Mouse (Mus musculus) forebrain, embryonic 12.5 days (tissue): Measurements from ENCODE around the gene Ppef1. TPM values are rescaled to one million over a fixed set of nuclear protein-coding genes. Genes with fewer than 3 reads are reported as not detected.
A peak's percentile ranks its signal among the peaks of the same experiment; 100 is the strongest.

Experiments
- ATAC-seq: fragments of 200-750 bp; cut with Nextera tagmentation; 2 replicates; pipeline ENCODE4 v1.8.0; 2017; ENCODE audit warnings: moderate TSS enrichment; ENCODE audit not compliant: low FRiP score
- H3K27ac ChIP-seq: fragments of 300-500 bp; sonication (generic); 2 replicates; pipeline ENCODE4 v1.5.1; 2016; ENCODE audit warnings: mild to moderate bottlenecking
- H3K27me3 ChIP-seq: fragments of 300-500 bp; sonication (generic); 2 replicates; pipeline ENCODE4 v1.6.1; 2016; ENCODE audit warnings: mild to moderate bottlenecking
- H3K36me3 ChIP-seq: fragments of 300-500 bp; sonication (generic); replicated peaks from 2 replicates; pipeline ENCODE4 v1.6.1; 2016; ENCODE audit warnings: mild to moderate bottlenecking
- H3K4me1 ChIP-seq: fragments of 300-500 bp; sonication (generic); 2 replicates; pipeline ENCODE4 v1.6.1; 2016
- H3K4me2 ChIP-seq: fragments of 300-500 bp; sonication (generic); 2 replicates; pipeline ENCODE4 v1.6.1; 2016; ENCODE audit warnings: mild to moderate bottlenecking, moderate library complexity
- H3K4me3 ChIP-seq: fragments of 300-500 bp; sonication (generic); replicated peaks from 2 replicates; pipeline ENCODE4 v1.5.1; 2016; ENCODE audit warnings: mild to moderate bottlenecking
- H3K9ac ChIP-seq: fragments of 300-500 bp; sonication (generic); 2 replicates; pipeline ENCODE4 v1.6.1; 2016; ENCODE audit warnings: mild to moderate bottlenecking
- H3K9me3 ChIP-seq: fragments of 300-500 bp; sonication (generic); 2 replicates; pipeline ENCODE4 v1.6.1; 2016
- WGBS: fragments of 180-500 bp; shearing (Covaris S2); methylation state at CpG from one replicate; pipeline ENCODE4 v1.1.7; 2016; 5-methylcytosine and 5-hydroxymethylcytosine counted together
- polyA plus RNA-seq: library from polyadenylated mRNA; unstranded; fragments of >200 nt; fragmentation: Nextera tagmentation; extraction: Ambion mirVana; gene quantifications from 2 replicates; pipeline ENCODE4 v1.2.1, GENCODE M21; 2016

Gene Ppef1
- polyA plus RNA-seq, 1 experiment from 2014 or later, result 0.66 TPM

- Histone ChIP-seq H3K4me2 (no peak overlapping the region), H3K27ac (no peak overlapping the region), H3K9me3 (no peaks in the 10 kb centered on the region), H3K9ac (no peak overlapping the region), H3K4me1 (no peaks in the 10 kb centered on the region), H3K36me3 (no peaks in the 10 kb centered on the region), H3K27me3 (peaks cover 18% of the 10 kb centered on the region), H3K4me3 (no peak overlapping the region)
- no peak for ATAC-seq
- 89% methylated on average over 1 of the region's 1 CpGs for WGBS
Observed at GRCm38 (mm10) chrX:160669992-160670391, 65.6 kb downstream of the Ppef1 start.

DNA sequence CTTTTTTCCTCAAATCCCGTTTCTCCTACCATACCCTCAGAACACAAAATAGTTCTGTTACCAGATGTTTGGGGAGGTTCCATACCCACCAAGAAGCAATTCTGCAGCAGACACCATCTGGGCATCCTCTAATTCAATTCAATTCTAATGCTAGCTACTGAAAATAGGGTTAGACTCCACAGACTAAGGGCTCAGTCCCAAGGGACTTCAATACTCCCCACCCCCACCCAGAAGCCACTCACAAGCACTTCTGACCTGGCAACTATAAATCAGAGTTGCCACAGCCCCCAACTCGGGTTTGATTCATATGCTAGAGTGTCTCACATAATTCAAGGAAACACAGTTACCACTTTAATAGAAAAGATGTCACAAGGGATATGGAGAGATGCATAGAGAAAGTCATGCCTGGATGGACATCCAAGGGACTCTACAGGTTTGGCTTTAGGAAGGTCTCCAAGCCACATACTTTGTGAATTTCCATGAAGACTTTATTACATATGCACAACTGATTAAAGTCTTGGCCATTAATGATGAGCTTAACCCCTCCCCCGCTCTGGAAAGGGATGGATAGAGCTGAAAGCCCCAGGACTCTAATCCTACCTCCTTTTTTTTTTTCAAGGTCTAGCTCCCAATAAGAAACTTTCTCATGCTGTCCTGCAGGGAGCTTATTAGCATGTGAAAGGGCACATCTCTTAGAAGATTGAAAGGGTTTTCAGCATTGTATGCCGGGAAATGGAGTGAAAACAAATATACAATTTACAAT is 124.5 kb downstream of the Ppef1 start:
- no peak overlapping the region for H3K4me2 ChIP-seq
- H3K27ac ChIP-seq, result peak overlapping the region; percentile 36; the same call in 1 of the 2 replicates
- no peaks in the 10 kb centered on the region for H3K9me3 ChIP-seq
- no peaks in the 10 kb centered on the region for H3K4me1 ChIP-seq
- 0 out of 2 replicates have a peak, but pooled peaks cover 5% of the 10 kb centered on the region for H3K27me3 ChIP-seq
- no peak overlapping the region for H3K9ac ChIP-seq
- WGBS, result 22% methylated on average over 4 of the region's 4 CpGs
- no peaks in the 10 kb centered on the region for H3K36me3 ChIP-seq
- peak; percentile 65; the same call in 1 of the 2 replicates for ATAC-seq
- H3K4me3 ChIP-seq, result no peak overlapping the region

DNA sequence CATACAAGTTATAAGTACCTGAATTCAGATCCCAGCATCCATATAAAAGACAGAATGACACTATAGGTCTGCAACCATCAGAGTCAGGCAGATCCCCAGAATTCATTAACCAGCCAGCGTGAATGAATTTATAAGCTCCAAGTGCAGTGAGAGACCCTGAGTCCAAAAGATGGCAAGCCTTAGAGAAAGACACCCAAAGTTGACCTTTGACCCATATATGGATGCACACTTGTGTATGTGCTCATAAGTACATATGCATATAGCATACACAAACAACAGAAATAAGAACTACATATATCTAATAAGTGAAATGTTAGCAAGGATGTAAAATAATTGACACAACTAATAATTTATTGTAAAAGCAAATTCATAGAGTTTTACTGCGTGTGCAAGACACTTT is 125.1 kb downstream of the Ppef1 start:
- H3K4me3 ChIP-seq, result no peak overlapping the region
- ATAC-seq, result no peak
- H3K27me3 ChIP-seq, result 0 out of 2 replicates have a peak, but pooled peaks cover 5% of the 10 kb centered on the region
- no peaks in the 10 kb centered on the region for H3K9me3 ChIP-seq
- H3K4me2 ChIP-seq, result no peak overlapping the region
- 71% methylated on average over 2 of the region's 2 CpGs for WGBS
- no peaks in the 10 kb centered on the region for H3K36me3 ChIP-seq
- H3K9ac ChIP-seq, result no peak overlapping the region
- H3K27ac ChIP-seq, result 0 out of 2 replicates have a peak overlapping the region, but pooled peaks have one; percentile 36
- H3K4me1 ChIP-seq, result no peaks in the 10 kb centered on the region

GRCm38 (mm10) chrX:160609849-160610248 is 125.7 kb downstream of the Ppef1 start:
- 27% methylated on average over 3 of the region's 3 CpGs for WGBS
- ATAC-seq, result no peak
- H3K4me1 ChIP-seq, result no peaks in the 10 kb centered on the region
- no peaks in the 10 kb centered on the region for H3K36me3 ChIP-seq
- H3K27me3 ChIP-seq, result peaks cover 9% of the 10 kb centered on the region; the same call in 1 of the 2 replicates
- H3K27ac ChIP-seq, result no peak overlapping the region
- no peak overlapping the region for H3K4me2 ChIP-seq
- H3K9ac ChIP-seq, result no peak overlapping the region
- no peak overlapping the region for H3K4me3 ChIP-seq
- H3K9me3 ChIP-seq, result no peaks in the 10 kb centered on the region

DNA sequence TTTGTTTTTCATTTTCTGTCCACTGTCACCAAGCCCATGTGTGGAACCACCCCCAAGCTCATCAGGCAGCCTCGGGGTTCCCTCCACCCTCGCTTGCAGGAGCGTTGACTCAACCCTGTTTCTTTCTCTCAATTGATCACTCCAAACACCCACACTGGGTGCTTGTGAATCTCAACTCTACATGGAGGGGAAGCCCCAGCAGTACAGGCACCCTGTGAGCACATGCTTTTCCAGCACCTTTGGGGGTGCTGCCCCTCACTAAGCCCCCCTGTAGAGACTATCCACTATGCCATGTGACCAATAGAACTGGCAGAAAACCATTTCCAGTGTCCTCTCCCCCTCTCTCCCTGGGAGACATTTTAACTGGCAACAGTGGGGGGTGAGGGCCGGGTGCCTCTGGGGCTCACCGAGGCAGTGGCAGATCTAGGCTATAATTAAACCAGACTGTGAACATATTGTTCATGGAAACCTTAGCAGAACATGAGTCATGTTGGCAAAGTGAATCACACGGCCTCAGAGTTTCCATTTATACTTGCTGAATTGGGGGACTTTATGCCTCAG is 131.5 kb downstream of the Ppef1 start:
- no peak overlapping the region for H3K27ac ChIP-seq
- no peaks in the 10 kb centered on the region for H3K9me3 ChIP-seq
- H3K4me3 ChIP-seq, result no peak overlapping the region
- H3K4me1 ChIP-seq, result peaks cover 10% of the 10 kb centered on the region
- 50% methylated on average over 6 of the region's 6 CpGs for WGBS
- H3K27me3 ChIP-seq, result peaks cover 37% of the 10 kb centered on the region
- no peak for ATAC-seq
- H3K4me2 ChIP-seq, result no peak overlapping the region
- no peaks in the 10 kb centered on the region for H3K36me3 ChIP-seq
- H3K9ac ChIP-seq, result no peak overlapping the region

- H3K36me3 ChIP-seq, result no peaks in the 10 kb centered on the region
- peaks cover 16% of the 10 kb centered on the region for H3K4me1 ChIP-seq
- H3K4me2 ChIP-seq, result no peak overlapping the region
- no peaks in the 10 kb centered on the region for H3K9me3 ChIP-seq
- H3K27ac ChIP-seq, result no peak overlapping the region
- no peak for ATAC-seq
- WGBS, result 94% methylated on average over 2 of the region's 2 CpGs
- H3K4me3 ChIP-seq, result no peak overlapping the region
- no peak overlapping the region for H3K9ac ChIP-seq
- H3K27me3 ChIP-seq, result peaks cover 43% of the 10 kb centered on the region
Observed at GRCm38 (mm10) chrX:160603316-160603715, 132.2 kb downstream of the Ppef1 start.

GRCm38 (mm10) chrX:160602770-160603169 is 132.8 kb downstream of the Ppef1 start:
- Histone ChIP-seq H3K4me1 (peaks cover 20% of the 10 kb centered on the region), H3K4me3 (no peak overlapping the region), H3K4me2 (no peak overlapping the region), H3K27ac (no peak overlapping the region), H3K9ac (no peak overlapping the region), H3K36me3 (no peaks in the 10 kb centered on the region), H3K27me3 (peaks cover 46% of the 10 kb centered on the region), H3K9me3 (no peaks in the 10 kb centered on the region)
- no peak for ATAC-seq
- WGBS, result 93% methylated on average over 1 of the region's 1 CpGs

DNA sequence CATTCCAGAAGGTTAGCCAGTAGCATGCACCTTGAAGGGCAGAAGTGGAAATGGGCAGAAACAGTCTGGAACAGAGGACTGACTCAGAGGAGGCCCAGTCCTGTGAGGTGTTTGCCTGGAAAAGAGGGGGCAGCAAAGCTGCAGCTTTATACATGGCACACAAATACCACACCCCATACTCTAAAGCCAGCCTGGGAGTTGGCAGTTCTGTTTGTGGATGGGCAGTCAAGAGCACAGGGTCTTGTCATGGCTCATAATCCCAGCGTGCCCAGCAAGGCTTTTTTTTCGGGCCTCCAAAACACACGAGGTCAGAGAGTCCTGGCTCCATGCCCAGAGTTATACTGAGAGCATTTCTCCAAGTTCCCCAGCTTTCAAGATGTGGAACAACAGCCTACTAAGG is 134.5 kb downstream of the Ppef1 start:
- Histone ChIP-seq H3K9me3 (no peaks in the 10 kb centered on the region), H3K27me3 (peaks cover 53% of the 10 kb centered on the region), H3K4me2 (no peak overlapping the region), H3K36me3 (no peaks in the 10 kb centered on the region), H3K4me3 (no peak overlapping the region), H3K27ac (no peak overlapping the region), H3K4me1 (peaks cover 23% of the 10 kb centered on the region), H3K9ac (no peak overlapping the region)
- ATAC-seq, result no peak
- 62% methylated on average over 3 of the region's 3 CpGs for WGBS

GRCm38 (mm10) chrX:160598562-160599458 is 136.8 kb downstream of the Ppef1 start:
- WGBS, result 39% methylated on average over 3 of the region's 3 CpGs
- peak; percentile 95 for ATAC-seq
- peaks cover 41% of the 10 kb centered on the region for H3K27me3 ChIP-seq

GRCm38 (mm10) chrX:160598055-160598454 is 137.5 kb downstream of the Ppef1 start:
- H3K27ac ChIP-seq, result peak overlapping the region; percentile 87
- H3K27me3 ChIP-seq, result peaks cover 38% of the 10 kb centered on the region
- no peak overlapping the region for H3K4me2 ChIP-seq
- H3K36me3 ChIP-seq, result no peaks in the 10 kb centered on the region
- WGBS, result 85% methylated on average over 2 of the region's 2 CpGs
- no peak for ATAC-seq
- no peak overlapping the region for H3K9ac ChIP-seq
- H3K4me1 ChIP-seq, result peaks cover 24% of the 10 kb centered on the region
- H3K4me3 ChIP-seq, result no peak overlapping the region
- no peaks in the 10 kb centered on the region for H3K9me3 ChIP-seq

More at GRCm38 (mm10) chrX:160598562-160599458, 136.8 kb downstream of the Ppef1 start:
- Histone ChIP-seq H3K4me2 (no peak overlapping the region), H3K4me3 (no peak overlapping the region), H3K36me3 (no peaks in the 10 kb centered on the region), H3K4me1 (peaks cover 24% of the 10 kb centered on the region), H3K27ac (peak overlapping the region; percentile 87), H3K9me3 (no peaks in the 10 kb centered on the region), H3K9ac (no peak overlapping the region)

GRCm38 (mm10) chrX:160592933-160593332 is 142.6 kb downstream of the Ppef1 start:
- WGBS, result 84% methylated on average over 6 of the region's 6 CpGs
- Histone ChIP-seq H3K4me3 (no peak overlapping the region), H3K9me3 (no peaks in the 10 kb centered on the region), H3K4me1 (peaks cover 4% of the 10 kb centered on the region; the same call in 1 of the 2 replicates), H3K9ac (no peak overlapping the region), H3K27ac (0 out of 2 replicates have a peak overlapping the region, but pooled peaks have one; percentile 14), H3K27me3 (peaks cover 13% of the 10 kb centered on the region; the same call in 1 of the 2 replicates), H3K36me3 (no peaks in the 10 kb centered on the region), H3K4me2 (no peak overlapping the region)
- ATAC-seq, result no peak

DNA sequence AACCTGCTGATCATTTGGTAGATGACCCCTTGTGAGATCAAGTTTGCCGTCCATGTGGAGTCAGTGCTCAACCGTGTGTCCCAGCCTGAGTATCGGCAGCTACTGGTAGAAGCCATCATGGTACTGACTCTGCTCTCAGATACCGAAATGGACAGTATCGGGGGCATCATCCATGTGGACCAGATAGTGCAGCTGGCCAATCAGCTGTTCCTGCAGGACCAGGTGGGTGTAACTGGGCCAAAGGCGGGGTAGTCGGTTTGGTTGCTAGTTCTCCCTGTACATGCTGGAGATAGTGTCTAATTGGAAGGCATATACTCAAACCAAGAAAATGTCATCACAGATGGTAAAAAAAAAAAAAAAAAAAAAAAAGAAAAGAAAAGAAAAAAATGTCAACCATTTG is 145.4 kb downstream of the Ppef1 start:
- 92% methylated on average over 7 of the region's 7 CpGs for WGBS
- Histone ChIP-seq H3K4me1 (no peaks in the 10 kb centered on the region), H3K27ac (no peak overlapping the region), H3K27me3 (peaks cover 24% of the 10 kb centered on the region; the same call in 1 of the 2 replicates), H3K4me3 (no peak overlapping the region), H3K36me3 (no peaks in the 10 kb centered on the region), H3K9ac (no peak overlapping the region), H3K4me2 (no peak overlapping the region), H3K9me3 (no peaks in the 10 kb centered on the region)
- no peak for ATAC-seq
